ENCODE assay signal across 11 mouse cellular contexts in genomic region chr11:76099193-76099975, GRCm38 (mm10).
DNase-seq lines count a peak whose midpoint lies in the region; ATAC-seq and TF ChIP-seq lines count a peak whose summit lies in the region.
"Had no signal": no experiment of that assay in that cellular context is flagged by ENCODE, and none has a peak within 500 bp of the region (broad histone marks: within the 10 kb centered on the region; RNA-seq: fewer than 3 reads in every experiment).

No protein-coding gene starts in this region.

- no peaks in the 10 kb centered on the region for H3K27me3 ChIP-seq in forebrain, postnatal 0 days (ENCODE audit: insufficient read depth, low read length)
- no peaks in the 10 kb centered on the region for H3K27me3 ChIP-seq in forebrain, embryonic 16.5 days (replicated peaks; ENCODE audit: control insufficient read depth, insufficient read depth, low read length)
- H3K27me3 ChIP-seq: liver, embryonic 12.5 days had no signal

- TF ChIP-seq CTCF in forebrain, postnatal 0 days (IDR thresholded peaks at IDR 0.05; ENCODE audit: low read depth): no peak

- intact Hi-C loops in left cerebral cortex, postnatal 10 days (cut with DNase I): no loop called here

- no peak overlapping the region for H3K9ac ChIP-seq in forebrain, postnatal 0 days
- H3K9ac ChIP-seq in forebrain, embryonic 16.5 days (replicated peaks; ENCODE audit: low read depth, low read length): no peak overlapping the region
- H3K9ac ChIP-seq: liver, embryonic 12.5 days had no signal

- H3K4me2 ChIP-seq in forebrain, postnatal 0 days (ENCODE audit: low read depth): no peak overlapping the region
- no peak overlapping the region for H3K4me2 ChIP-seq in forebrain, embryonic 16.5 days (ENCODE audit: low read length)
- H3K4me2 ChIP-seq: liver, embryonic 12.5 days had no signal

- no peaks in the 10 kb centered on the region for H3K4me1 ChIP-seq in forebrain, postnatal 0 days (ENCODE audit: insufficient read depth)
- H3K4me1 ChIP-seq in forebrain, embryonic 16.5 days (replicated peaks; ENCODE audit: control insufficient read depth, insufficient read depth, low read length): no peaks in the 10 kb centered on the region; the same call in 1 of the 2 replicates
- H3K4me1 ChIP-seq: liver, embryonic 12.5 days had no signal

- WGBS in forebrain, postnatal 0 days: 81% methylated on average over 4 of the region's 4 CpGs
- 75% methylated on average over 4 of the region's 4 CpGs for WGBS in forebrain, embryonic 16.5 days

- peaks cover 36% of the 10 kb centered on the region for H3K36me3 ChIP-seq in forebrain, postnatal 0 days (ENCODE audit: insufficient read depth)
- peaks cover 15% of the 10 kb centered on the region for H3K36me3 ChIP-seq in forebrain, embryonic 16.5 days (ENCODE audit: control insufficient read depth, insufficient read depth)

- H3K4me3 ChIP-seq in forebrain, postnatal 0 days (ENCODE audit: low read depth, low read length): no peak overlapping the region
- no peak overlapping the region for H3K4me3 ChIP-seq in forebrain, embryonic 16.5 days (replicated peaks; ENCODE audit: low read length)
- H3K4me3 ChIP-seq: liver, embryonic 12.5 days had no signal

- ATAC-seq in forebrain, postnatal 0 days: no peak
- ATAC-seq in forebrain, embryonic 16.5 days: no peak
- ATAC-seq: activated CD4-positive, CD25-positive, alpha-beta regulatory T cell, adult 4 months; hindbrain, embryonic 16.5 days; liver, embryonic 12.5 days had no signal

- no peak for DNase-seq in forebrain, postnatal 0 days
- peak; percentile 27 for DNase-seq in ovary, postnatal 36 days (ENCODE audit: low spot score)
- DNase-seq in ovary, postnatal 10 days (ENCODE audit: low spot score): no peak
- DNase-seq in kidney, postnatal 10 days: peak; percentile 31
- DNase-seq in left cerebral cortex, postnatal 10 days (ENCODE audit: extremely low spot score in 1 of 2, low spot score in 2 of 2): no peak
- no peak for DNase-seq in left cerebral cortex, adult 11 months (ENCODE audit: low spot score)
- DNase-seq in thymus, postnatal 10 days (ENCODE audit: low spot score in 2 of 2): no peak

- H3K9me3 ChIP-seq in forebrain, postnatal 0 days (ENCODE audit: low read length): no peaks in the 10 kb centered on the region
- H3K9me3 ChIP-seq in forebrain, embryonic 16.5 days (ENCODE audit: control insufficient read depth, low read length): no peaks in the 10 kb centered on the region
- H3K9me3 ChIP-seq: liver, embryonic 12.5 days had no signal

- 0 out of 2 replicates have a peak overlapping the region, but pooled peaks have one; percentile 21 for H3K27ac ChIP-seq in forebrain, postnatal 0 days (ENCODE audit: low read depth, low read length)
- H3K27ac ChIP-seq in forebrain, embryonic 16.5 days (ENCODE audit: low read length): no peak overlapping the region
- H3K27ac ChIP-seq: liver, embryonic 12.5 days had no signal

Comparison
In these comparisons a context has a peak if more than half of its experiments do, and no peak if none do; other contexts are left out.
1. DNase-seq: peak in ovary, postnatal 36 days (single experiment) and kidney, postnatal 10 days (single experiment); none in forebrain, postnatal 0 days (single experiment), ovary, postnatal 10 days (single experiment), left cerebral cortex, postnatal 10 days (0 of 2), left cerebral cortex, adult 11 months (single experiment) and thymus, postnatal 10 days (0 of 2).